Mouse (Mus musculus): ENCODE data around the gene Spn. TPM values are rescaled to one million over a fixed set of nuclear protein-coding genes. Genes with fewer than 3 reads are reported as not detected.

The Spn gene
- polyA plus RNA-seq, 1 experiment from 2014 or later = 12.7 TPM

GRCm38 (mm10) chr7:127145387-127146266 lies 8.0 kb upstream of the Spn start:
- H3K9me3 ChIP-seq (ENCODE audit: control insufficient read depth, low read length) = no peaks in the 10 kb centered on the region
- no peak overlapping the region for H3K4me2 ChIP-seq
- H3K9ac ChIP-seq (ENCODE audit: low read depth, low read length) = no peak overlapping the region
- no peaks in the 10 kb centered on the region for H3K36me3 ChIP-seq (ENCODE audit: control insufficient read depth, insufficient read depth, low read length)
- no peak overlapping the region for H3K4me3 ChIP-seq (ENCODE audit: low read depth, low read length)
- H3K27ac ChIP-seq (ENCODE audit: low read depth, low read length) = 0 out of 2 replicates have a peak overlapping the region, but pooled peaks have one; percentile 61
- H3K4me1 ChIP-seq (replicated peaks; ENCODE audit: control insufficient read depth, insufficient read depth, low read length) = peaks cover 19% of the 10 kb centered on the region
- 45% methylated on average over 9 of the region's 9 CpGs for WGBS
- ATAC-seq (replicated peaks; ENCODE audit: low FRiP score) = peak; percentile 46; the same call in 1 of the 2 replicates
- DNase-seq (ENCODE audit: low spot score) = no peak
- no peaks in the 10 kb centered on the region for H3K27me3 ChIP-seq (replicated peaks; ENCODE audit: control insufficient read depth, insufficient read depth, low read length)

GRCm38 (mm10) chr7:127144412-127144811 lies 6.8 kb upstream of the Spn start:
- Histone ChIP-seq H3K4me2 (peak overlapping the region; percentile 43), H3K9me3 (ENCODE audit: control insufficient read depth, low read length) (no peaks in the 10 kb centered on the region), H3K4me3 (ENCODE audit: low read depth, low read length) (0 out of 2 replicates have a peak overlapping the region, but pooled peaks have one; percentile 6), H3K9ac (ENCODE audit: low read depth, low read length) (peak overlapping the region; percentile 21), H3K27me3 (replicated peaks; ENCODE audit: control insufficient read depth, insufficient read depth, low read length) (no peaks in the 10 kb centered on the region), H3K36me3 (ENCODE audit: control insufficient read depth, insufficient read depth, low read length) (no peaks in the 10 kb centered on the region), H3K27ac (ENCODE audit: low read depth, low read length) (peak overlapping the region; percentile 30; the same call in 1 of the 2 replicates), H3K4me1 (replicated peaks; ENCODE audit: control insufficient read depth, insufficient read depth, low read length) (peaks cover 31% of the 10 kb centered on the region)
- ATAC-seq (replicated peaks; ENCODE audit: low FRiP score) = peak; percentile 37; the same call in 1 of the 2 replicates
- 68% methylated on average over 7 of the region's 7 CpGs for WGBS
- no peak for DNase-seq (ENCODE audit: low spot score)

- H3K9me3 ChIP-seq (ENCODE audit: control insufficient read depth, low read length) = no peaks in the 10 kb centered on the region
- H3K36me3 ChIP-seq (ENCODE audit: control insufficient read depth, insufficient read depth, low read length) = no peaks in the 10 kb centered on the region
- no peaks in the 10 kb centered on the region for H3K27me3 ChIP-seq (replicated peaks; ENCODE audit: control insufficient read depth, insufficient read depth, low read length)
- H3K4me2 ChIP-seq = peak overlapping the region; percentile 36; the same call in 1 of the 2 replicates
- H3K4me1 ChIP-seq (replicated peaks; ENCODE audit: control insufficient read depth, insufficient read depth, low read length) = peaks cover 37% of the 10 kb centered on the region
- WGBS = 72% methylated on average over 4 of the region's 4 CpGs
- ATAC-seq (replicated peaks; ENCODE audit: low FRiP score) (no peak), DNase-seq (ENCODE audit: low spot score) (no peak)
- peak overlapping the region; percentile 5; the same call in 1 of the 2 replicates for H3K9ac ChIP-seq (ENCODE audit: low read depth, low read length)
- no peak overlapping the region for H3K4me3 ChIP-seq (ENCODE audit: low read depth, low read length)
- peak overlapping the region; percentile 9 for H3K27ac ChIP-seq (ENCODE audit: low read depth, low read length)
Observed at GRCm38 (mm10) chr7:127142666-127143065, 5.0 kb upstream of the Spn start.

GRCm38 (mm10) chr7:127142214-127142613 lies 4.6 kb upstream of the Spn start:
- no peak overlapping the region for H3K9ac ChIP-seq (ENCODE audit: low read depth, low read length)
- peak overlapping the region; percentile 9 for H3K27ac ChIP-seq (ENCODE audit: low read depth, low read length)
- H3K27me3 ChIP-seq (replicated peaks; ENCODE audit: control insufficient read depth, insufficient read depth, low read length) = no peaks in the 10 kb centered on the region
- no peaks in the 10 kb centered on the region for H3K9me3 ChIP-seq (ENCODE audit: control insufficient read depth, low read length)
- 42% methylated on average over 2 of the region's 2 CpGs for WGBS
- H3K36me3 ChIP-seq (ENCODE audit: control insufficient read depth, insufficient read depth, low read length) = no peaks in the 10 kb centered on the region
- H3K4me3 ChIP-seq (ENCODE audit: low read depth, low read length) = no peak overlapping the region
- DNase-seq (ENCODE audit: low spot score) = no peak
- H3K4me2 ChIP-seq = peak overlapping the region; percentile 6; the same call in 1 of the 2 replicates
- no peak for ATAC-seq (replicated peaks; ENCODE audit: low FRiP score)
- peaks cover 38% of the 10 kb centered on the region for H3K4me1 ChIP-seq (replicated peaks; ENCODE audit: control insufficient read depth, insufficient read depth, low read length)

GRCm38 (mm10) chr7:127140623-127141404 lies 3.2 kb upstream of the Spn start:
- no peak for ATAC-seq (replicated peaks; ENCODE audit: low FRiP score)
- H3K4me1 ChIP-seq (replicated peaks; ENCODE audit: control insufficient read depth, insufficient read depth, low read length) = peaks cover 50% of the 10 kb centered on the region
- no peaks in the 10 kb centered on the region for H3K9me3 ChIP-seq (ENCODE audit: control insufficient read depth, low read length)
- no peak overlapping the region for H3K9ac ChIP-seq (ENCODE audit: low read depth, low read length)
- no peak overlapping the region for H3K4me2 ChIP-seq
- H3K27me3 ChIP-seq (replicated peaks; ENCODE audit: control insufficient read depth, insufficient read depth, low read length) = no peaks in the 10 kb centered on the region
- H3K4me3 ChIP-seq (ENCODE audit: low read depth, low read length) = no peak overlapping the region
- H3K36me3 ChIP-seq (ENCODE audit: control insufficient read depth, insufficient read depth, low read length) = peaks cover 2% of the 10 kb centered on the region; the same call in 1 of the 2 replicates
- H3K27ac ChIP-seq (ENCODE audit: low read depth, low read length) = peak overlapping the region; percentile 91
- no peak for DNase-seq (ENCODE audit: low spot score)
- WGBS = 55% methylated on average over 7 of the region's 7 CpGs

- H3K4me1 ChIP-seq (replicated peaks; ENCODE audit: control insufficient read depth, insufficient read depth, low read length) = peaks cover 58% of the 10 kb centered on the region
- H3K4me2 ChIP-seq = peak overlapping the region; percentile 43
- no peak for ATAC-seq (replicated peaks; ENCODE audit: low FRiP score)
Observed at GRCm38 (mm10) chr7:127139562-127139961, 1.9 kb upstream of the Spn start.

GRCm38 (mm10) chr7:127139100-127139499 lies 1.5 kb upstream of the Spn start:
- Histone ChIP-seq H3K36me3 (ENCODE audit: control insufficient read depth, insufficient read depth, low read length) (peaks cover 2% of the 10 kb centered on the region; the same call in 1 of the 2 replicates), H3K4me3 (ENCODE audit: low read depth, low read length) (no peak overlapping the region), H3K27ac (ENCODE audit: low read depth, low read length) (peak overlapping the region; percentile 91), H3K4me2 (peak overlapping the region; percentile 43), H3K4me1 (replicated peaks; ENCODE audit: control insufficient read depth, insufficient read depth, low read length) (peaks cover 59% of the 10 kb centered on the region), H3K9me3 (ENCODE audit: control insufficient read depth, low read length) (no peaks in the 10 kb centered on the region), H3K9ac (ENCODE audit: low read depth, low read length) (no peak overlapping the region; the same call in 1 of the 2 replicates), H3K27me3 (replicated peaks; ENCODE audit: control insufficient read depth, insufficient read depth, low read length) (no peaks in the 10 kb centered on the region)
- DNase-seq (ENCODE audit: low spot score) (no peak), ATAC-seq (replicated peaks; ENCODE audit: low FRiP score) (peak; percentile 69)
- 61% methylated on average over 7 of the region's 7 CpGs for WGBS

More at GRCm38 (mm10) chr7:127139562-127139961, 1.9 kb upstream of the Spn start:
- DNase-seq (ENCODE audit: low spot score) = no peak
- Histone ChIP-seq H3K9ac (ENCODE audit: low read depth, low read length) (peak overlapping the region; percentile 47), H3K27ac (ENCODE audit: low read depth, low read length) (peak overlapping the region; percentile 91), H3K36me3 (ENCODE audit: control insufficient read depth, insufficient read depth, low read length) (peaks cover 2% of the 10 kb centered on the region; the same call in 1 of the 2 replicates), H3K4me3 (ENCODE audit: low read depth, low read length) (no peak overlapping the region), H3K27me3 (replicated peaks; ENCODE audit: control insufficient read depth, insufficient read depth, low read length) (no peaks in the 10 kb centered on the region), H3K9me3 (ENCODE audit: control insufficient read depth, low read length) (no peaks in the 10 kb centered on the region)
- 35% methylated on average over 5 of the region's 5 CpGs for WGBS

All from liver, embryonic 11.5 days (tissue).